Mouse (Mus musculus) cerebellum, adult 2 months (tissue): ENCODE results near the gene Hist1h2ac.

Experiments
- CTCF ChIP-seq: fragments of 200-500 bp; IDR thresholded peaks from 2 replicates; pipeline ENCODE4 v1.5.1; 2011; ENCODE audit warnings: low read depth, mild to moderate bottlenecking, control low read depth, low read length, moderate library complexity, borderline replicate concordance; ENCODE audit not compliant: insufficient read depth
- POLR2A ChIP-seq: fragments of 200-500 bp; IDR thresholded peaks from 2 replicates; pipeline ENCODE4 v1.6.1; 2011; ENCODE audit warnings: low read length, control low read depth, borderline replicate concordance; ENCODE audit not compliant: insufficient read depth

DNA sequence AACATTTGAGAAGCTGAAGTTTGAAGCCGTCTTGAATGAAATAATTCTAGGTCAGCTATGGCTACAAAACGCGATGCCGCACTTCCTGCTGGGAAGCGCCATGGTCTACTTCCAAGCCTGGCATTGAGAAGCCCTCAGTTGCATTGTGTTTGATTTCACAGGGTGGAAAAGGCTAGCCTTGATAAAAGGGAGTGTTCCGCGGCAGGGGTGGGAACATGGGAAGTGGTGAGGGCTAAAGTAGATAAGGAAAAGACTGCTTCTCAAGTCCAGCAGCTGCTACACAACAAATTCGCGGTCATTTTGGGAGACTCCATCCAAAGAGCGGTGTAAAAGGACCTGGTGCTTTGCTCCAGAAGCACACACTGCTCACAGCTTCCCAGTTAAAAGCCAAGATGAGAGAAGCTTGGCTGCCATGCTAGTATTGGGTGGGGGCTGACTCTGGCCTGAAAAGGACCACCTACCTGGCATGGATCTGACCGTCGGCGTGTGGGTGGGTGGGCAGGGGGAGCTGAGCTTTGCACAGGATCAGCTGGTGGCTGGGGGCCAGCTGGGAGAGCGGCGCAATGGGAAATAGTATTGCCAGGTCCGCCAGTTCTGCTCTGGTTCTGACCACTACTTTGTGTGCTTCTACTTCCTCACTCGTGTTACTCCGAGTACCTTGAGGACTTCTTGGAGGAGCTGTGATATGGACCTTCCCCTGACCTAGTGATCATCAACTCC lies 44.9 kb upstream of the Hist1h2ac start:
- TF ChIP-seq POLR2A (no peak), CTCF (no peak)
